Mouse (Mus musculus): ENCODE data around the gene Gal3st2b. TPM values are rescaled to one million over a fixed set of nuclear protein-coding genes. Genes with fewer than 3 reads are reported as not detected.
A peak's percentile ranks its signal among the peaks of the same experiment; 100 is the strongest.
"Not testable (repeated sequence)": the region's sequence is repeated elsewhere in the genome, so short reads cannot be mapped to it uniquely, and the experiment has no call there.

The Gal3st2b gene
- polyA plus RNA-seq (2015; fragmentation: Nextera tagmentation; extraction: Ambion mirVana) = 0.14 and 0.18 TPM in 2 replicates

DNA sequence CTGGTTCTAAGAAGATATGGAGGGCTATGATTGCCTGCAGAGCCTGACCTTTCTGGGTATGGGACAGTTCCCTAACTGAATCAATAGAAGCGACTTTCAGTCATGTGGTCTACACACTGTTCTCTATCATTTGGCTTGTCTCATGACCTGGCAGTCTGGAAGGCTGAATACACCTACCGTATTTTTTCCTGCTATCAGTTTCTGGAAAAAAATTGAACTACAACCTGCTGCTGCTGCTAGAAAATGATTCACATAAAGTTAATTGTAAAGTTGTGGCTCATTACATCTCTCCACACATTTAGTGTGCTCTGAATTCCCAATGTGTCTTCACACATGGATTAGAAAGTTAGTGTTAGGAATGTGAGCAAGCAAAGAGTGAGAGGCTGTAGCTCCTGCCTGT is at the start of gene Gal3st2b:
TSS of gene Gal3st2b (plus strand) at position 301 of the 400 bp plus-strand sequence.
- not testable (repeated sequence) for ATAC-seq (replicated peaks; ENCODE audit: extremely low read depth, insufficient read depth, low FRiP score); H3K9me3 ChIP-seq (replicated peaks; ENCODE audit: control insufficient read depth, low read length); H3K4me1 ChIP-seq (ENCODE audit: control insufficient read depth, insufficient read depth, low read length); H3K36me3 ChIP-seq (ENCODE audit: control insufficient read depth, insufficient read depth); H3K9ac ChIP-seq (ENCODE audit: low read length); H3K27me3 ChIP-seq (ENCODE audit: control insufficient read depth, insufficient read depth, low read length); H3K4me2 ChIP-seq (ENCODE audit: low read depth, low read length); H3K4me3 ChIP-seq (ENCODE audit: low read length); H3K27ac ChIP-seq (ENCODE audit: low read length)
- 69% methylated on average over 2 of the region's 2 CpGs for whole genome bisulfite sequencing

DNA sequence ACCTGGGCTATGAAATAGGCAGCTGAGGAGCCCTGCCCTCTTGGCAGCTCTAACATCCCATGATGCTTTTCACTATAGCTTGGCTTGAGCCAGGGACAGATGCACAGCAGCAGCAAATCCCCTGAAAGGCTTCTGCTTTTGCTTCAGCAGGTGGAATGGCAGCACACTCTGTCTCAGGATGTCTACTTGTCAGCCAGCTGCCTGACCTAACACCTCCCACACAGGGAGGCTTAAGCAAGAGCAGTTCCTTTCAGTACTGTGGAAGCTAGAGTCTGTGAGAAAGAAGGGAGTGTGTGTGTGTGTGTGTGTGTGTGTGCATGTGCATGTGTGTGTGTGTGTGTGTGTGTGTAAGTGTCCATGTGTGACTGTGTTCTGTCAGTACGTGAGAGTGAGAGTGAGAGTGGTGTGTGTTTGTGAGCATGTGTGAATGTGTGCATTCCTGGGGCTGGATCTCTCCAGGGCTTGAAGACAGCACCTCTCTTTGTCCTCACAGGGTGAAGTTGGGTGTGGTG is 46.5 kb upstream of the Gal3st2b start:
- H3K4me2 ChIP-seq (ENCODE audit: low read depth, low read length); H3K36me3 ChIP-seq (ENCODE audit: control insufficient read depth, insufficient read depth); H3K4me3 ChIP-seq (ENCODE audit: low read length); H3K9me3 ChIP-seq (replicated peaks; ENCODE audit: control insufficient read depth, low read length); H3K27ac ChIP-seq (ENCODE audit: low read length); H3K27me3 ChIP-seq (ENCODE audit: control insufficient read depth, insufficient read depth, low read length); H3K9ac ChIP-seq (ENCODE audit: low read length); H3K4me1 ChIP-seq (ENCODE audit: control insufficient read depth, insufficient read depth, low read length); ATAC-seq (replicated peaks; ENCODE audit: extremely low read depth, insufficient read depth, low FRiP score): not testable (repeated sequence)
- WGBS = 29% methylated on average over 1 of the region's 1 CpGs

DNA sequence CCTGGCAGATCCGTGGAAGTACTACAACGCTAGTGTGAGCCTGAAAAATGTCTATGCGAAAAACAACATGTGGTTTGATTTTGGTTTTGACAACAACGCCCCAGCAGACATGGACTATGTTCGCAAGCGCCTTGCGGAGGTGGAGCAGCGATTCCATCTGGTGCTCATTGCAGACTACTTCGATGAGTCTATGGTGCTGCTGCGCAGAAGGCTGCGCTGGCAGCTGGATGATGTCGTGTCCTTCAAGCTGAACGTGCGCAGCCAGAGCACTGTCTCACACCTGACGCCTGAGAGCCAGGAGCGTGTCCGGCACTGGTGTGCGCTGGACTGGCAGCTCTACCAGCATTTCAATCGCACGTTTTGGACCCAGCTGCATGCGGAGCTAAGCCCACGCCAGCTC is 43.7 kb upstream of the Gal3st2b start:
- WGBS = 89% methylated on average over 11 of the region's 22 CpGs
- not testable (repeated sequence) for H3K27me3 ChIP-seq (ENCODE audit: control insufficient read depth, insufficient read depth, low read length); H3K27ac ChIP-seq (ENCODE audit: low read length); H3K9ac ChIP-seq (ENCODE audit: low read length); H3K4me3 ChIP-seq (ENCODE audit: low read length); H3K9me3 ChIP-seq (replicated peaks; ENCODE audit: control insufficient read depth, low read length); H3K4me1 ChIP-seq (ENCODE audit: control insufficient read depth, insufficient read depth, low read length); H3K4me2 ChIP-seq (ENCODE audit: low read depth, low read length); H3K36me3 ChIP-seq (ENCODE audit: control insufficient read depth, insufficient read depth); ATAC-seq (replicated peaks; ENCODE audit: extremely low read depth, insufficient read depth, low FRiP score)

DNA sequence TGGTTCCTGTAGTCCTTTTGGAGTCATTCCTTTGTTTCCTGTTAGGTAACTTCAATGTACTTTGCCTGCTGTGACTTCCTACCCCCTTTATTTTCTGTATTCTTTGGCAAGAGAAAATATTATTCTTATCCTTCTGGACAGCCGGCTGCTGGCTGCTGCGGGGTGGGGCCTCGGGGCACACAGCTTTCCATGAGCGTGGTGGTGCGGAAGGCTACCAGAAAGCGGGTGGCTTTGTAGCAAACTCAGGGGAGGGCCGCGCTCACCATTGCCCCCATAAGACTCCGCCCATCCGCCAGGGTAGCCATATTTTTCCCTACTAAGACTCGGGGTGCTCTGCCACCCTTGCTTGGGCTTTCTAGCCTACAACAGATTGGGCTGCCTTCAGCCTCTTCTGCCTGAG is 36.3 kb upstream of the Gal3st2b start:
- no CpG with 5 or more reads among the region's 11 CpGs for WGBS
- ATAC-seq (replicated peaks; ENCODE audit: extremely low read depth, insufficient read depth, low FRiP score) = peak; percentile 67; the same call in 1 of the 2 replicates

DNA sequence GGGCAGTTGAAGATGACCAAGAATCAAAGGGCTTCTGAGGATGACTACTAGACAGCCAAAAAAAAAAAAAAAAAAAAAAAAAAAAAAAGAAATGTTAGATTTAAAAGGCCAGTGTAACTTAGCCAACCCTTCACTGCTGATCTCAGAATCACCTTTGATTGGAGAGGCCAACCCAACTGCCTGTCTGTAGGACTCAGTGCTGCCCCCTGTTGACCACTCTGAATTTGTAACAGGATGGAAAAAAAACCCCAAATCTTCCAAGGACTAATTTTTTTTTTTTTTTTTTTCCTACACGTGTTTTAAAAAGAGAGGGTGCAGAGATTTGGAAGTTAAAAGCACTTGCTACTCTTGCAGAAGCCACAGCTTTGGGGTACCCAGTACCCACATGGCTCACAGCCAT is 27.2 kb upstream of the Gal3st2b start:
- not testable (repeated sequence) for H3K4me2 ChIP-seq (ENCODE audit: low read depth, low read length); H3K27ac ChIP-seq (ENCODE audit: low read length); H3K4me3 ChIP-seq (ENCODE audit: low read length); H3K36me3 ChIP-seq (ENCODE audit: control insufficient read depth, insufficient read depth); H3K4me1 ChIP-seq (ENCODE audit: control insufficient read depth, insufficient read depth, low read length); H3K9me3 ChIP-seq (replicated peaks; ENCODE audit: control insufficient read depth, low read length); ATAC-seq (replicated peaks; ENCODE audit: extremely low read depth, insufficient read depth, low FRiP score); H3K9ac ChIP-seq (ENCODE audit: low read length); H3K27me3 ChIP-seq (ENCODE audit: control insufficient read depth, insufficient read depth, low read length)
- WGBS = 58% methylated on average over 1 of the region's 1 CpGs

More for the DNA sequence above, 36.3 kb upstream of the Gal3st2b start:
- H3K9me3 ChIP-seq (replicated peaks; ENCODE audit: control insufficient read depth, low read length); H3K36me3 ChIP-seq (ENCODE audit: control insufficient read depth, insufficient read depth); H3K9ac ChIP-seq (ENCODE audit: low read length); H3K4me3 ChIP-seq (ENCODE audit: low read length); H3K4me1 ChIP-seq (ENCODE audit: control insufficient read depth, insufficient read depth, low read length); H3K4me2 ChIP-seq (ENCODE audit: low read depth, low read length); H3K27me3 ChIP-seq (ENCODE audit: control insufficient read depth, insufficient read depth, low read length); H3K27ac ChIP-seq (ENCODE audit: low read length): not testable (repeated sequence)

DNA sequence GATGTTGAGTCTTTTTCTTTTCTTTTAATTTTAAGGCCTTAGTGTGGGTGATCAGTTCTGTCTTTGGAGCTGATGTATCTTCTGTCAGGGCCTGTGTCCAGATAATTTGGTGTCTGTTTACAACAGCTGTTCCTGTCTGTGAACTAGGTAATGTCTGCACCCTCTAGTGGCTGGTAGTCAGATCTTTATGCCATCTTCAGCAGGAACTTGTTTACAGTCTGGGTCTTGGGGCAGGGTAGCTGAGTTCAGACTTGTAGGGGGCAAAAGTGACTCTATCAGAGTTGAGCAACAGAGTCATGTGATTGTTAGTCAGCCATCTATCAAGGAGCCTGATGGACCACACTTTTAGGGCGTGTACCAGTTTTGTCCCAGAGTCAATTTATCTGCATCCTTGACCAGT is 20.7 kb upstream of the Gal3st2b start:
- not testable (repeated sequence) for H3K9me3 ChIP-seq (replicated peaks; ENCODE audit: control insufficient read depth, low read length); H3K27ac ChIP-seq (ENCODE audit: low read length); H3K4me1 ChIP-seq (ENCODE audit: control insufficient read depth, insufficient read depth, low read length); H3K27me3 ChIP-seq (ENCODE audit: control insufficient read depth, insufficient read depth, low read length); H3K4me2 ChIP-seq (ENCODE audit: low read depth, low read length); H3K36me3 ChIP-seq (ENCODE audit: control insufficient read depth, insufficient read depth); H3K4me3 ChIP-seq (ENCODE audit: low read length); H3K9ac ChIP-seq (ENCODE audit: low read length)
- ATAC-seq (replicated peaks; ENCODE audit: extremely low read depth, insufficient read depth, low FRiP score) = peak; percentile 23; the same call in 1 of the 2 replicates
- no CpG with 5 or more reads among the region's 1 CpGs for WGBS

DNA sequence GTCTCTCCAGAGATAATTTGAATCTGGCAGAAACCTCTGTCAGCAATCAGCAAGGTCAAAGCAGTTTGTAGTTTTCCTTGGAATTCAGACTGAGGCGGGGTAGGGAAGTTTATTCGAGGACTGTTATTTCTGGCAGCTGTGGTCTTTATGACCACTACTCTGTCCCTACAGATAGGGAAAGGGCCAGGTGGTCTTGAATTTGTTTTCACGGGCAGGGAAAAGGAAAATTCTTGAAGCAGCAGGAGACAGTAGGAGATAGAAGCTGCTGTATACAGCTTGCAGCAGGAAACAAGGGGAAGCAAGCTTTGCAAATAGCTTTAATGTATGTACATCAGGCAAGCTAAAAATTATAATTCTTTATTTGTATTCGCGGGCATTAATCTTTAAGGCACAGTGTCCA is 16.8 kb upstream of the Gal3st2b start:
- not testable (repeated sequence) for H3K4me1 ChIP-seq (ENCODE audit: control insufficient read depth, insufficient read depth, low read length); H3K36me3 ChIP-seq (ENCODE audit: control insufficient read depth, insufficient read depth); H3K27me3 ChIP-seq (ENCODE audit: control insufficient read depth, insufficient read depth, low read length); H3K4me3 ChIP-seq (ENCODE audit: low read length); H3K27ac ChIP-seq (ENCODE audit: low read length); H3K9ac ChIP-seq (ENCODE audit: low read length); H3K9me3 ChIP-seq (replicated peaks; ENCODE audit: control insufficient read depth, low read length); H3K4me2 ChIP-seq (ENCODE audit: low read depth, low read length)
- peak; percentile 52; the same call in 1 of the 2 replicates for ATAC-seq (replicated peaks; ENCODE audit: extremely low read depth, insufficient read depth, low FRiP score)
- WGBS = 0% methylated on average over 1 of the region's 5 CpGs

DNA sequence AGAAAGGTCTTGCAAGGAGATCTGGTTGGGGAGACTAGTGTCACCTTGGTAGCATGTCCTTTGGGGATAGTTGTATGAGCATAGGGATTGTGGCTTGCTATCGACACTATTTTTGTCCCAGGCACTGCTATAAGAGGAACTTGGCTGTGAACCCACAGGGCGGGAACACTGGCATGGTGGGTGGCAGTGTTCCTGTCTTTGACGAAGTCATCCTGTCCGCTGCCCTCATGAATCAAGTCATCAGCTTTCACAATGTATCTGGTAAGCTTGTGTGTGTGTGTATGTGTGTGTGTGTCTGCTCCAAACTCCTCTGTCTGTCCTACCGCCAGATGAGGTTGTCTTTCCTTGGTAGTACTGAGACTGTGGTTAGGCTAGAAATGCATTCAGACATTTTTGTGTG is 11.4 kb upstream of the Gal3st2b start:
- H3K27me3 ChIP-seq (ENCODE audit: control insufficient read depth, insufficient read depth, low read length); H3K27ac ChIP-seq (ENCODE audit: low read length); H3K36me3 ChIP-seq (ENCODE audit: control insufficient read depth, insufficient read depth); H3K4me1 ChIP-seq (ENCODE audit: control insufficient read depth, insufficient read depth, low read length); H3K4me3 ChIP-seq (ENCODE audit: low read length); H3K9me3 ChIP-seq (replicated peaks; ENCODE audit: control insufficient read depth, low read length); H3K4me2 ChIP-seq (ENCODE audit: low read depth, low read length); H3K9ac ChIP-seq (ENCODE audit: low read length): not testable (repeated sequence)
- 56% methylated on average over 3 of the region's 5 CpGs for WGBS
- ATAC-seq (replicated peaks; ENCODE audit: extremely low read depth, insufficient read depth, low FRiP score) = peak; percentile 71

DNA sequence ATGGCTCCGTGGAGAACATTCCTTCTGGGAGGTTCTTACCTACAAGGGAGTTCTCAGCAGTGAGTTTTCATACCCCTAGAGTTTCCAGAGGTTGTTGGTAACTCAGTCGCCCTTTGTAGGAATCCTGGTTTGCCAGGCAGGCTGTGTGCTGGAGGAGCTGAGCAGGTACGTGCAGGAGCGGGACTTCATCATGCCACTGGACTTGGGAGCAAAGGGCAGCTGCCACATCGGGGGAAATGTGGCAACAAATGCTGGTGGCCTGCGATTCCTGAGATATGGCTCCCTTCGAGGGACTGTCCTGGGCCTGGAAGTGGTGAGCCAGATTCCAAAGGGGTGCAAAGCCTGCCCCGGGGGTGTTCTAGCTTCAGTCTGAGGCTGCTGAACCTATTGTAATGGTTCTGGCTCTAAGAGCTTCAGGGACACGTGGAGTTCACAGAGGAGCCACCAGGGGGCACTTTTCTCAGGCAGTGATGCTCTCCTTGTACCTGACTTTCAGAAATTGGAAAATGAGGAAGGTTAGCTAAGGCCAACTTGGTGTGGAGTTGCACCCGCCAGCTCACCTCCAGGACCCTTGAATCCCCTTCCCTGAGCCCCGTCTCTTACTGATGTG is 9.0 kb upstream of the Gal3st2b start:
- not testable (repeated sequence) for H3K9me3 ChIP-seq (replicated peaks; ENCODE audit: control insufficient read depth, low read length); H3K36me3 ChIP-seq (ENCODE audit: control insufficient read depth, insufficient read depth); ATAC-seq (replicated peaks; ENCODE audit: extremely low read depth, insufficient read depth, low FRiP score); H3K4me3 ChIP-seq (ENCODE audit: low read length); H3K27ac ChIP-seq (ENCODE audit: low read length); H3K27me3 ChIP-seq (ENCODE audit: control insufficient read depth, insufficient read depth, low read length); H3K9ac ChIP-seq (ENCODE audit: low read length); H3K4me2 ChIP-seq (ENCODE audit: low read depth, low read length); H3K4me1 ChIP-seq (ENCODE audit: control insufficient read depth, insufficient read depth, low read length)
- WGBS = no CpG with 5 or more reads among the region's 11 CpGs
